Mouse (Mus musculus) adrenal gland, adult 18-20 months (tissue): ENCODE measurements around the gene Obp2a. TPM values are rescaled to one million over a fixed set of nuclear protein-coding genes. Genes with fewer than 3 reads are reported as not detected.
A peak's percentile ranks its signal among the peaks of the same experiment; 100 is the strongest.
"Not testable (repeated sequence)": the region's sequence is repeated elsewhere in the genome, so short reads cannot be mapped to it uniquely, and the experiment has no call there.

Source experiments
- DNase-seq, 2 experiments: peaks; one replicate each; pipeline ENCODE4 v3.0.0; 2021 to 2022; ENCODE audit warnings: low spot score in 2 of 2
- long read RNA-seq, 2 experiments: library from polyadenylated mRNA; stranded (forward); transcript quantifications; one replicate each; pipeline ENCODE4 v2.0.0; 2021
- total RNA-seq, 2 experiments: library from RNA; stranded (reverse); gene quantifications; 1 replicate in 1 of 2; 2 replicates in 1 of 2; pipeline ENCODE4 v1.2.3; 2021

Obp2a gene
- total RNA-seq: 10 to 100 TPM in 1 of 2 experiments, not detected in 1; 67.0 TPM
- long read RNA-seq, experiment 1: 0 reads
- long read RNA-seq, experiment 2, transcript Obp2a-201 (7 exons, 744 nt): major isoform, 10 of 11 reads
- long read RNA-seq, experiment 2, partial matches to known transcripts: 1 of 11 reads
- long read RNA-seq, experiment 2, other reads (novel, unspliced or antisense): 0 of 11 reads

- DNase-seq: not testable (repeated sequence)
Measured at GRCm38 (mm10) chr2:25699743-25700142, at the start of gene Obp2a. Gene Obp2a, plus strand, starts transcription at chr2:25700043.

- no peak for DNase-seq
Measured at GRCm38 (mm10) chr2:25652902-25653301, 46.9 kb upstream of the Obp2a start, which contains the start of gene Lcn8. Gene Lcn8, plus strand, starts transcription at chr2:25653120.

DNA sequence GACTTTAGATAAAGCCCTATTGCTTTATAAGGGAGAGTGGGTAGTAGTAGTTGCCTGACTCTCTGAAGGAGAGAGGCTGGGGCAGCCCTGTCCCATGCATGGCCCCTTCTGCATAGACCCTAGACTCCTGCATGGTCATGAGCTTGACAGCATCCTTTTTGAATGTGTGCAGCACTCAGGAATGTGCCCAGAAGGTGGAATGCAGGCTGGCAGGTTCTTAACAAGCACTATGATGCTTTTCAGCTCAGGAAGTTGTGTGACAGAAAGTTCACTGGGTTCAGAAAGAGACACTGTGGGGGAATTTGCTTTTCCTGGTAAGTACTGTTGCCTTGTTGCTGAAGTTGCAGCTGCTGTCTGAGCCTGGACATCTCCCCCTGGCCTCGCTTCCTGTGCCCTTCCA lies 45.3 kb upstream of the Obp2a start:
- no peak for DNase-seq

- DNase-seq: no peak
Measured at GRCm38 (mm10) chr2:25656691-25657090, 43.2 kb upstream of the Obp2a start.

- DNase-seq: no peak
Measured at GRCm38 (mm10) chr2:25657246-25657645, 42.6 kb upstream of the Obp2a start.

GRCm38 (mm10) chr2:25657652-25658051 lies 42.2 kb upstream of the Obp2a start, which contains the start of gene Lcn5:
Gene Lcn5, plus strand, starts transcription at chr2:25657952.
- DNase-seq: no peak

- DNase-seq: no peak
Measured at GRCm38 (mm10) chr2:25660279-25660678, 39.6 kb upstream of the Obp2a start.

DNA sequence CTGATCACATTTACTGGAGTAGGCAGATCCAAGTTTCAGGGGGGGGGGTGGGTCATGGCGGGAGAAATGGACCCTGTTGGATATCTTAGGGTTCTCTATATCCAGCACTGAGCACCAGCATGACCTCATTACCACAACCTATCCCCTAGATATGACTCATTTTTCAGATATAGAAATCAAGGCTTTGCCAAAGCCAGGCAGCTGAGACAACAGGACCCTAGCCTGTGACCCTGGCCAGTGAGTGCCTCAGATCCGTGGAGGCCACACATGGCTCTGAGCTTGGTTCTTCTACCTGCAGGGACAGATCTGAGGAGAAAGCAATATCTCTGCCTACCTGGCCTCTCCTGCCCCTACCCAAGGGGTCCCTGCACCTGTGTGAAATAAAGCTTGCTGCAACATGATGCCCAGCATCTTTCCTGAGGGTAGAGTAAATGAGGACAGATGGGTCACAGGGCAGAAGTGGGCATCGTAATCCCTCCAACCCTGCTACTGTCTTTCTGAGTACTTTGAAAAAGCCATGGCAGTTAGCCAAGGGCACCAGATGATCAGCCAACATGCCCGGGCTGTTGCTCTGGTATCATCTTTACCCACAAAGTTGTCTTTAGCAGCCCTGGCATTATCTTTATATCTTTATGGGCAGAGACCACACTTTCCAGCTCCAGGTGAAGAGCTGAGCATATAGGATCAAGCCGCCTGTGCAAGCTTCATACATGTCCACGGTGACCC lies 38.4 kb upstream of the Obp2a start:
- DNase-seq: no peak

DNA sequence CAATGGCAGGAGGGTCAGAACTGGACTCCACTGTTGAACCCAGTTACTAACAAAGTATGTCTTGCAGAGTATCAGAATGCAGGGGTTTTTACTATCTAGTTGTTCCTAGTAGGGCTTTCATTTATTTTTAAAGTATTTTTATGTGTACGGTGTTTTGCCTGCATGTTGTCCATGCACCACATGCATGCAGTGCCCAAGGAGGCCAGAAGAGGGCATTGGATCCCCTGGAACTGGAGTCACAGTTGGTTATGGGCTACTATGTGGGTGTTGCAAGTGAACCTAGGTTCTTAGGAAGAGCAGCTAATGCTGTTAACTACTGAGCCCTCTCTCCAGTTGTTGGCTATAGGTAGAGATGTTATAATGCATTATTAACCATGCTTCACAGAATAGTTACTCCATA lies 36.3 kb upstream of the Obp2a start:
- DNase-seq: peak; percentile 70 to 77

DNA sequence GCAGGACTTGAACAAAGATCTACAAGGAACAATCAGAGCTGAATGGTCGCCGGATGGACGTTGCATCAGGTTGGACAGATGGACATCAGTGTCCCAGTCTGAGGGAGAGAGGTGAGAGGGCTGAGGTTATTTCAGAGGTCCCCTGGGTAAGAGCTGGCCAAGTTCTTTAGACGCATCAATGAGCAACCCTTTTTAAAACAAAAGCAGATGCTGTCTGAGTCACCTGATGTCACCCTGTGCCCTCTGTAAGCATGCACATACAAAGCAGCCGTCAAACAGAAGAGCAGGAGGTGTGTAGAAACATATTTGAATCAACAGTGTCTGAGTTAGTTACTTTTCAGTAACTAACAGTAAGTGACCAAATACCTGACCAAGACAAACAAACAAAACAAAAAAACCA lies 35.7 kb upstream of the Obp2a start:
- no peak for DNase-seq

DNA sequence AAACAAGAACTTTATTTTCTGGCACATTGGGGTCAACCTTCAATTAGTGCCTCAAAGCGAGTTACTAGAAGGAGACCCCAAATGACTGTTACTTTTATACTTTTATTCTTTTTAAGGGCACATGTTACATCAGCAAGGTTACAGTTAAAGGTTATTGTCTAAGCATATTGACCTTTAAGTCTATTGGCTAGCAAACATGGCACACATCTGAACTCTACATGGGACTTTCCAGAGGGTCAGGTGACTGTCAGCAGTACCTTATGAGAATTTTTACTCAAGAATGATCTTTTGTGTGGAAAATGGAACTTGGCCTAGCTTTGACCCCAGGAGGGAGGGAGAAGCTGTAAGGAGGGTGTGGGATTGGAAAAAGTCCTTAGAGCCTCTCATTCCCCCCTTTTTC lies 33.3 kb upstream of the Obp2a start:
- no peak for DNase-seq

DNA sequence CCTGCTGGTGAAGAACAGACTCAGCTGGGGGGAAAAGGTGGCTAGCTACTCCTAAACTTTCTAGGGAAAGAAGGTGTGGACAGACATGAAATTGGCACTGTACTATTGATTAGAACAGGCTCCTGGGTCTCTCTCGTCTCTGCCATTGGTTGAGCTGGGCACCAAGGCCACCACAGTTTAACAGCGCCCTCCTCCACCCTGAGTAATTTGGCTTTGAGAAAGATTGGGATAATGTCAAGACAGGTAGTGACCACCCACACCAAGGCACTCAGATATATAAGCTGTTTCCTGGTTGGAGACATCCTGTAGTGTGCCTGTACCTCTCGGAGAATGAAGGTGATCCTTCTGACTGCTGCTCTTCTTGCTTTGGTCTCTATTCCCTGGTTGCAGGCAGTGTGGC lies 23.4 kb upstream of the Obp2a start, which contains the start of gene Lcn6:
Gene Lcn6 (plus strand): TSS at position 301 of the 400 bp plus-strand sequence.
- DNase-seq: no peak

- DNase-seq: no peak
Measured at GRCm38 (mm10) chr2:25679559-25679958, 20.3 kb upstream of the Obp2a start.

- no peak for DNase-seq
Measured at GRCm38 (mm10) chr2:25682426-25682825, 17.4 kb upstream of the Obp2a start, which contains the start of gene Lcn10. Gene Lcn10, plus strand, starts transcription at chr2:25682726.

DNA sequence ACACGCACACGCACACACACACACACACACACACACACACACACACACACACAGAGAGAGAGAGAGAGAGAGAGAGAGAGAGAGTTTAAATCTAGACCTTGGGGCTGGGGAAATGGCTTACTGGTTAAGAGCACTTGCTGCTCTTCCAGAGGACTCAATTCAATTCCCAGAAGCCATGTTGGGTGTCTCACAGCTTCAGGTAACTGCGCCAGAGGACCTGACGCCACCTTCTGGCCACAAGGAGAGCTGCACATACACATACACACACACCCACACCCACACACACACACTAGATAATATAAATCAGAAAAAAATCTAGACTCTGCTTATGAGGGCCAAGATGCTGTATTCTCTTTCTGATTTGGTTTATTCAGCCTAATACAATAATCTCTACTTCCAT lies 12.9 kb upstream of the Obp2a start:
- no peak for DNase-seq

DNA sequence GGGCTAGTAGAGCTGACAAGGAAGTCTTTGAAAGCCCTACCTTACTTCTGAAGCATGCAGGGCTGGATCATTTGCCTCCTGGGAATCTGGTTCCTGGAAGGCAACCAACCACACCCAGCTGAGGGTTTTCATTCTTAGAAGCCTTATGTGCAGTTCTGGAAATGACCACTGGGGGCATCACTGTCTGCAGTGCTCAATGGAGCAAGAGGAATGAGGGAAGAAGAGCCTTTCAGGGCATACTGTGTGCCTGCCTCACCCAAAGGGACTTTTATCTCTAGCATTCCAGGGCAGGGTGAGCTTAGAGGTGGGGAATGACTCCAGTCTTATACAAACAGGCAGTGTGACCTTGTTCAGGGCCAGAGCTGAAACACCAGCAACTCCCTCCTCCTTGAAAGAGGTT lies 5.2 kb upstream of the Obp2a start:
- DNase-seq: peak; percentile 61 to 73

GRCm38 (mm10) chr2:25696951-25697350 lies 2.9 kb upstream of the Obp2a start:
- peak in 1 of 2 experiments; percentile 40 for DNase-seq

- no peak for DNase-seq
Measured at GRCm38 (mm10) chr2:25698696-25699095, 1.1 kb upstream of the Obp2a start.

GRCm38 (mm10) chr2:25701001-25701400 lies 1.2 kb downstream of the Obp2a start:
- no peak for DNase-seq

- no peak for DNase-seq
Measured at GRCm38 (mm10) chr2:25703706-25704105, 3.9 kb downstream of the Obp2a start.

GRCm38 (mm10) chr2:25706643-25707481 lies 7.0 kb downstream of the Obp2a start, which contains the start of gene Bmyc:
Gene Bmyc, plus strand, starts transcription at chr2:25706739.
- peak; percentile 63 to 76 for DNase-seq

- no peak for DNase-seq
Measured at GRCm38 (mm10) chr2:25708121-25708520, 8.3 kb downstream of the Obp2a start.
